Mouse (Mus musculus) sigmoid colon, adult 10 weeks (tissue): Measurements from ENCODE around the gene Prok2. TPM values are rescaled to one million over a fixed set of nuclear protein-coding genes. Genes with fewer than 3 reads are reported as not detected.

Experiments
- polyA plus RNA-seq: library from polyadenylated mRNA; stranded (reverse); fragments of 350-450 nt; fragmentation: Illumina TruSeq; extraction: RNeasy Lipid Tissue Mini Kit (QIAGEN cat#74804); gene quantifications from one replicate; pipeline ENCODE4 v1.2.3, GENCODE M21; 2014; ENCODE audit warnings: low read depth, low replicate concordance

The Prok2 gene
- not detected for polyA plus RNA-seq

DNA sequence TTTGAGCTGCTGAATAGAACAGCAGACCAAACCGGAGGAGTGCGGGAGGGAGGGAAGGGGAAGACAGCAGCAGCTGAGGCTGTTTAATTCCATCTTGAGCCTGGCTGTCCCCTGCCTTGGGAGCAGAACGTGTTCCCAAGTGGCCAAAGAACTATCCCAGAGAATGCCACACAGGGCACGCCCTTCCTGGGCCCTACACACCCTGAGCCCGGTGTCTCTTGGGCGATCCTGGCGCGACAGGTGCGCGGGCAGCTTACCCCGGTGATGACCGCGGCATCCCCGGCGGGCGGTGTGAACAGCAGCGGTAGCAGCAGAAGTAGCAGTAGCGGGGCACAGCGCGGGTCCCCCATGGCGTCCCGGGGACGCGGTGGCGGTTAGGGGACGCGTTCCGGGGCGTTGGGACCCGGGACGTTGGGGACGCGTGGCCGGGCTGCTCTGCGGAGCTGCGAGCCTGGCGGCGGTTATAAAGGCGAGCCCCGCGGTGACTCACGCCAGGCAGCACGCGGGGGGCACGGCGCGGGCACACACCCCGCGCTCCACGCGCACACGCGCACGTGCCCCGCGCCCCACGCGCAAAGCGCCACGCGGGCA lies at the start of gene Prok2:
Prok2 (minus strand) TSS at position 422 of the 591 bp plus-strand sequence.

DNA sequence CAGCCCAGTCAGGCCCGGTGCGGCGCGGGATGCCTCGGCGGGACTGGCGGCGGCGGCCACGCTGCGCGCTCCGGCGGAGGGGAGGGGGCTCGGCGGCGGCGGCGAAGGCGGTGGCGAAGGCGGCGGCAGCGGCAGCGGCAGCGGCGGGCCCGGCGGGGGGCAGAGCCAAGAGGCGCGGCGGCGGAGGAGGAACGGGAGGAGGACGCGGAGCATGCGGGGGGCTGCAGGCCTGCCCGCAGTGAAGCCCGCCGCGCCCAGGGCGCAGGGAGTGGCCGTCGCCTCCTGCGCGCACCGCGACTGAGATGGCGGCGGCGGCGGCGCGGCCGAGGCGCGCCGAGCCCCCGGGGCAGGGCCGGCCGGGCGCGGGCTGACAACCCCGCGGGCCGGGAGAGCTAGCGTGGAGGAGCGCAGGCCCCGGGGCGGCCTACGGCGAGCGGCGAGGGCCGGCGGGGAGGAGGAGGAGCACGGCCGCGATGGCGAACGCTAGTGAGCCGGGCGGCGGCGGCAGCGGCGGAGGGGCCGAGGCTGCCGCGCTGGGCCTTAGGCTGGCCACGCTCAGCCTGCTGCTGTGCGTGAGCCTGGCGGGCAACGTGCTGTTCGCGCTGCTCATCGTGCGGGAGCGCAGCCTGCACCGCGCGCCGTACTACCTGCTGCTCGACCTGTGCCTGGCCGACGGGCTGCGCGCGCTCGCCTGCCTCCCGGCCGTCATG lies 33.8 kb downstream of the Prok2 start, which contains the start of gene Gpr27:
Gpr27 (plus strand) TSS at position 474 of the 710 bp plus-strand sequence.

DNA sequence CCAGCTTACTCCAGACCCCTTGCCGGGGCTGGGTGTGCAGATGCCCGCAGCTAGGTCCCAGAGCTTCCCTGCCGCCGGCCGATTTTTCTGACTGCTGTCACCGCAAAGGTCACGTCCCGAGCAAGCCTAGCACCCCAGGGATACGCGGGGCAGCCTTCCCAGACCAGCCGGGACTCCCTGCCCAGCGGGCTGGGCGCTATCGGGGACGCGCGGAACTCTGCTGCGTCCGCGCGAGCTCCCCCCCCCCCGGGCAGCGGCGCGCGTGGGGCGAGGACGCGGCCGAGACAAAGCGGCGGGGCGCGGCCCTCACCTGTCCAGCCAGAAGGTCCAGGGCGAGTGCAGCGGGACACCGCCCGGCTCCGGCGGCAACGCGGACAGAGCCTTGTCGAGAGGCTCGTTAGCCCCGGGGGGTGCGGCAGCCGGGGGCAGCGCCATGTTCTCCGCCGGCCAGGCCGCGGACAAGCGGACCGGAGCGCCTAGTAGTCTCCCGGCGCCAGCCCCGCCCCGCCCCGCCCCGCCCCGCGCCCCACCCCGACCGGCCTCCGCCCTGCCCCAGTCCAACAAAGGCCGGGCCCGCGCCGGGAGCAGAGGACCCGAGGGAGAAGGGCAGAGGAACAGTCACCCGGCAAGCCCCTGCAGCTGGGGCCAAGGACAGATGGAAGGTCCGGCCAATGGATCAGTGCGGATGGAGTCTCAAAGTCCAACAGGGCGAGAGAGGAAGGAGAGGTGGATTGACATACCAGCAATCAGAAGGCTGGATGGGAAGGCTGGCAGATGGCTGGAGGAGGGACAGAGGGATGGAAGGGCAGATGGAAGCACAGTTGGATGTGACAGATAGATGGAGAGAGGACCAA lies 59.6 kb downstream of the Prok2 start, which contains the start of the genes Eif4e3 and Gm20696:
Eif4e3 (minus strand) TSS at position 454 of the 854 bp plus-strand sequence.
Gm20696 (minus strand) TSS at position 480 of the 854 bp plus-strand sequence.

Other genes starting within 250 kb of the Prok2 start
- gene Foxp1, start 203.7 kb downstream of the Prok2 start, polyA plus RNA-seq = 102 TPM
- 15.9 TPM for gene Eif4e3, start 59.6 kb downstream of the Prok2 start, polyA plus RNA-seq
- 0.32 TPM for gene Gm20696, start 59.6 kb downstream of the Prok2 start, polyA plus RNA-seq
- gene Gpr27, start 33.7 kb downstream of the Prok2 start, polyA plus RNA-seq = 4.3 TPM